16 mouse cellular contexts compared by ENCODE assay signal in the genomic region with DNA sequence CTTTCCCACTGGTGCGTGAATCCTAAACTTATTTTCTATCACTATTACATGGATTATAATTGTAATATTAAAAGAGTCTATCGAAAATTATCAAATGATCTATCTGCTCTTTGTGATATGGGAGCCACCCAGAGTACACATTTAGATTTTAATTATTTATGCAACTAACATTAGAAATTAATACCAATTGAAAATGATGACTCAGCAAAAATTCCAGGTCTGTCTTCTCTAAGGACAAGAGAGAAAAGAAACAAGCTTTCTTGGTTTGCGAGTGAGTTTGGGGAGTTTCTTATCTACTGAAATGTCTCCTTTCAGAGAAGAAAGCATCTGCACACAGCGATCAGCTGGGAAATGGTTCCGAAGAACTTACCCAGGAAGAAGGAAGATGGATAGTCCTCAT.
"Had no signal": no experiment of that assay in that cellular context is flagged by ENCODE, and none has a peak within 500 bp of the region (broad histone marks: within the 10 kb centered on the region; RNA-seq: fewer than 3 reads in every experiment).

No protein-coding gene starts in this region.

- H3K36me3 ChIP-seq: neural tube, embryonic 12.5 days; neural tube, embryonic 13.5 days; neural tube, embryonic 15.5 days; stomach, embryonic 15.5 days had no signal

- H3K4me1 ChIP-seq: neural tube, embryonic 12.5 days; neural tube, embryonic 13.5 days; neural tube, embryonic 15.5 days; stomach, embryonic 15.5 days had no signal

- DNase-seq: right cerebral cortex, adult 18-20 months; right cerebral cortex, postnatal 14 days; right cerebral cortex, postnatal 25 days; right cerebral cortex, postnatal 4 days; spleen, adult 18-20 months; thymus, adult 18-20 months; thymus, adult 2 months; thymus, postnatal 14 days; thymus, postnatal 25 days; thymus, postnatal 36 days; thymus, postnatal 4 days had no signal

- H3K4me3 ChIP-seq: neural tube, embryonic 12.5 days; neural tube, embryonic 13.5 days; neural tube, embryonic 15.5 days; stomach, embryonic 15.5 days had no signal

- H3K27ac ChIP-seq: neural tube, embryonic 12.5 days; neural tube, embryonic 13.5 days; neural tube, embryonic 15.5 days; stomach, embryonic 15.5 days; stomach, postnatal 0 days had no signal

- H3K9me3 ChIP-seq: neural tube, embryonic 12.5 days; neural tube, embryonic 13.5 days; neural tube, embryonic 15.5 days; stomach, embryonic 15.5 days had no signal

- H3K4me2 ChIP-seq: neural tube, embryonic 12.5 days; neural tube, embryonic 13.5 days; neural tube, embryonic 15.5 days; stomach, embryonic 15.5 days had no signal

- H3K9ac ChIP-seq: neural tube, embryonic 12.5 days; neural tube, embryonic 13.5 days; neural tube, embryonic 15.5 days; stomach, embryonic 15.5 days had no signal

- H3K27me3 ChIP-seq: neural tube, embryonic 12.5 days; neural tube, embryonic 13.5 days; neural tube, embryonic 15.5 days; stomach, embryonic 15.5 days had no signal
